Mouse (Mus musculus): ENCODE results near the gene 1700020N01Rik. TPM values are rescaled to one million over a fixed set of nuclear protein-coding genes. Genes with fewer than 3 reads are reported as not detected.

1700020N01Rik gene
- not detected in 2 replicates for polyA plus RNA-seq (2015; fragmentation: Nextera tagmentation; extraction: Ambion mirVana)

GRCm38 (mm10) chr10:21592896-21593380 is at the start of gene 1700020N01Rik:
1700020N01Rik (plus strand) TSS chr10:21593145.
- Histone ChIP-seq H3K4me1 (ENCODE audit: control insufficient read depth, insufficient read depth, low read length) (no peaks in the 10 kb centered on the region), H3K27me3 (ENCODE audit: control insufficient read depth, insufficient read depth, low read depth, low read length) (no peaks in the 10 kb centered on the region), H3K36me3 (ENCODE audit: control insufficient read depth, insufficient read depth, low read length) (no peaks in the 10 kb centered on the region), H3K9ac (ENCODE audit: low read depth, low read length) (no peak within 1 kb of the TSS), H3K4me2 (ENCODE audit: low read length) (no peak within 1 kb of the TSS), H3K9me3 (replicated peaks; ENCODE audit: control insufficient read depth, low read length, poor library complexity, severe bottlenecking) (no peaks in the 10 kb centered on the region), H3K27ac (ENCODE audit: low read length) (no peak within 1 kb of the TSS), H3K4me3 (ENCODE audit: low read depth, low read length) (no peak within 1 kb of the TSS)
- ATAC-seq, result no peak
- WGBS, result 95% methylated on average over 22 of the region's 22 CpGs

DNA sequence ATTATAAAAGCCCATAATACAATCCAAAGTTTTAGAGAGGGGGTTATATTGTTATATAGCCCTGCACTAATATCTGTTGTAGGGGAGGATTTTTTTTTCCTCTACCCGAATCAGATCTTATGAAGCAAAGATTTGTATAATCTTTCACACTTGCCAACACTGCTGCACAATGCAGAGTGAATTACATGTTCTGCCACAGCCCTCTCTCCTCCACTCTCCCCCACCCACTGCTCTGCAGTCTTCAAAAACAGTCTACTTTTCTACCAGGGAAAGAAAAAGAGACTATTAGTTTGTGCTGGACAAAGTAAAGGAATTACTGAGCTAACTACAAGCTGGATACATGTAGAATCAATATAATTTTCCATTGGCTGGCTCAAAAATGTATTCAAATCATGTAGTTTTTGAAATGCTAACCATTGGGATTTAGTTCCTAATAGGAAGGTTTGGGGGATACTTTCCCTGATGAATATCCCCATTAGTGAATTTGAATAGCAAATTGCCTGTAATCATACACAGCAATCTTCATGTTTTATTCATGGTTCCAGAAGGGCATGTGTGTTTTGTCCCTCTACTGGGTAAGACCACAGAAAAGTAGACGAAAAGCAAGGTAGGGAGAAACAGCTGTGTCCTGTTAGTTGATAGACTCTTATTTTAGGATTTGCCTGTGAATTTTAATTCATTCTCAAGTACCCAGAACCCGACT is 49.2 kb upstream of the 1700020N01Rik start:
- Histone ChIP-seq H3K9ac (ENCODE audit: low read depth, low read length) (no peak overlapping the region), H3K36me3 (ENCODE audit: control insufficient read depth, insufficient read depth, low read length) (no peaks in the 10 kb centered on the region), H3K4me3 (ENCODE audit: low read depth, low read length) (no peak overlapping the region), H3K27ac (ENCODE audit: low read length) (no peak overlapping the region), H3K4me1 (ENCODE audit: control insufficient read depth, insufficient read depth, low read length) (peaks cover 2% of the 10 kb centered on the region; the same call in 1 of the 2 replicates), H3K27me3 (ENCODE audit: control insufficient read depth, insufficient read depth, low read depth, low read length) (no peaks in the 10 kb centered on the region), H3K9me3 (replicated peaks; ENCODE audit: control insufficient read depth, low read length, poor library complexity, severe bottlenecking) (no peaks in the 10 kb centered on the region), H3K4me2 (ENCODE audit: low read length) (no peak overlapping the region)
- 46% methylated on average over 3 of the region's 3 CpGs for WGBS
- ATAC-seq, result no peak

DNA sequence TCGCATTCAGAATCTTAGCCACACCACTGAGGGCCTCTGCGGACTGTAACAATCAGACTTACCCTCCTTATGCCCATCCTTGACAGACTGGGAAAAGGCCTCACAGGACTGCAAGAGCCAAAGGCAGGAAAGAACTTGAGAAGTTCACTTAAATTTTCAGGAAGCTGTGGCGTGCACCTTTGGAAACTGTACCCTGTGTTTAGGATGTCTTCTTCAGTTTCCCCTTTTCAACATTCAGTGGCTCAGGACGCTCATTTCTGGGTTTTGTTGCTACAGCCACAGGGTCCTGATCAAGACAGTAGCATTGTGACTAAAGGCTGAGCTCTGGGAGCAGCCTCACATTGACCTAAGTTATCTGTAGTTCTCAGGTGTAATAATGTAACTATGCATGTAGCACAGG is 48.2 kb upstream of the 1700020N01Rik start:
- ATAC-seq, result no peak
- WGBS, result 94% methylated on average over 4 of the region's 4 CpGs
- peaks cover 2% of the 10 kb centered on the region; the same call in 1 of the 2 replicates for H3K4me1 ChIP-seq (ENCODE audit: control insufficient read depth, insufficient read depth, low read length)
- H3K4me3 ChIP-seq (ENCODE audit: low read depth, low read length), result no peak overlapping the region
- H3K9me3 ChIP-seq (replicated peaks; ENCODE audit: control insufficient read depth, low read length, poor library complexity, severe bottlenecking), result no peaks in the 10 kb centered on the region
- H3K27ac ChIP-seq (ENCODE audit: low read length), result no peak overlapping the region
- no peaks in the 10 kb centered on the region for H3K36me3 ChIP-seq (ENCODE audit: control insufficient read depth, insufficient read depth, low read length)
- H3K4me2 ChIP-seq (ENCODE audit: low read length), result no peak overlapping the region
- H3K9ac ChIP-seq (ENCODE audit: low read depth, low read length), result no peak overlapping the region
- H3K27me3 ChIP-seq (ENCODE audit: control insufficient read depth, insufficient read depth, low read depth, low read length), result no peaks in the 10 kb centered on the region

DNA sequence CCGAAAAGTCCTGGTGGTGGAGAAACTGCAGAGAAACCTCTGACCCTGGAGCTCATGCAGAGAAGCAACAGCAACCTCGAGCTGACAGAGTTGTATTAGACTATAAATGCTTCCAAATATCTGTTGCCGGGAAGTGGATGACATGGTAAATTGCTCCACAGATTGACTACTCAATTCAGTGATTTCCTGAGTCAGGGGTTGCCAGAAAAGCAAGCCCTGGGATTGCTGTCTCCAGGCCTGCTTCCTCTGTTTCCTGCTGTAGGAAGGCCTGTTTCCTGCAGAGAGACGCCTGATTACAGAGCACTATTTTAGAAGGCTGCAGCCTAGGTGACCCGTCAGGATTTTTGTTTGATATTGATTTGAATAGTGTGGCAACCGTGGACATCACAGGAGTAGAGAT is 47.5 kb upstream of the 1700020N01Rik start:
- Histone ChIP-seq H3K9ac (ENCODE audit: low read depth, low read length) (no peak overlapping the region), H3K9me3 (replicated peaks; ENCODE audit: control insufficient read depth, low read length, poor library complexity, severe bottlenecking) (no peaks in the 10 kb centered on the region), H3K27ac (ENCODE audit: low read length) (no peak overlapping the region), H3K27me3 (ENCODE audit: control insufficient read depth, insufficient read depth, low read depth, low read length) (no peaks in the 10 kb centered on the region), H3K4me2 (ENCODE audit: low read length) (no peak overlapping the region), H3K4me1 (ENCODE audit: control insufficient read depth, insufficient read depth, low read length) (peaks cover 2% of the 10 kb centered on the region; the same call in 1 of the 2 replicates), H3K4me3 (ENCODE audit: low read depth, low read length) (no peak overlapping the region), H3K36me3 (ENCODE audit: control insufficient read depth, insufficient read depth, low read length) (no peaks in the 10 kb centered on the region)
- 38% methylated on average over 6 of the region's 6 CpGs for WGBS
- no peak for ATAC-seq

- ATAC-seq, result no peak
- Histone ChIP-seq H3K27me3 (ENCODE audit: control insufficient read depth, insufficient read depth, low read depth, low read length) (no peaks in the 10 kb centered on the region), H3K4me1 (ENCODE audit: control insufficient read depth, insufficient read depth, low read length) (peaks cover 2% of the 10 kb centered on the region; the same call in 1 of the 2 replicates), H3K9ac (ENCODE audit: low read depth, low read length) (no peak overlapping the region), H3K9me3 (replicated peaks; ENCODE audit: control insufficient read depth, low read length, poor library complexity, severe bottlenecking) (no peaks in the 10 kb centered on the region), H3K27ac (ENCODE audit: low read length) (no peak overlapping the region), H3K36me3 (ENCODE audit: control insufficient read depth, insufficient read depth, low read length) (no peaks in the 10 kb centered on the region), H3K4me2 (ENCODE audit: low read length) (no peak overlapping the region), H3K4me3 (ENCODE audit: low read depth, low read length) (no peak overlapping the region)
- 77% methylated on average over 9 of the region's 9 CpGs for WGBS
These were observed 44.0 kb upstream of the 1700020N01Rik start for GRCm38 (mm10) chr10:21548871-21549505.

GRCm38 (mm10) chr10:21552967-21553682 is 39.8 kb upstream of the 1700020N01Rik start:
- WGBS, result 87% methylated on average over 8 of the region's 8 CpGs
- ATAC-seq, result no peak
- H3K4me3 ChIP-seq (ENCODE audit: low read depth, low read length), result no peak overlapping the region
- H3K36me3 ChIP-seq (ENCODE audit: control insufficient read depth, insufficient read depth, low read length), result no peaks in the 10 kb centered on the region
- no peak overlapping the region for H3K9ac ChIP-seq (ENCODE audit: low read depth, low read length)
- no peaks in the 10 kb centered on the region for H3K27me3 ChIP-seq (ENCODE audit: control insufficient read depth, insufficient read depth, low read depth, low read length)
- no peak overlapping the region for H3K27ac ChIP-seq (ENCODE audit: low read length)
- H3K4me2 ChIP-seq (ENCODE audit: low read length), result no peak overlapping the region
- peaks cover 2% of the 10 kb centered on the region; the same call in 1 of the 2 replicates for H3K4me1 ChIP-seq (ENCODE audit: control insufficient read depth, insufficient read depth, low read length)
- no peaks in the 10 kb centered on the region for H3K9me3 ChIP-seq (replicated peaks; ENCODE audit: control insufficient read depth, low read length, poor library complexity, severe bottlenecking)

DNA sequence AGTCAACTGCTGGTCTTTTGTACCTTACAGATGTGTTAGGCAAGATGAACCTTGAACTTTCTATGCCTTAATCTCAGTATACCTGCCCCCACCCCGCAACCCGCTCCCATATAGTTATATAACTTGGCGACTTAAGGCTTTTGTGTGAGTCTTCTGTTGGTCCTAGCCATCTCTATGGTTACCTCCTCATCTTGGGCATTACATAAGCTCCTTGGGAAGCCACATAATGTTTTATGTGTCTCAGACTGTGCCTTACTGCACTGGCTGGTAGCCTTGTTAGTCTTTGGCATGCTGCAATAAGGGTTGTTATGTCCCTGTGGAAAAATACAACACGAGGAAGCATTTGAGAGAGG is 39.3 kb upstream of the 1700020N01Rik start:
- Histone ChIP-seq H3K9ac (ENCODE audit: low read depth, low read length) (no peak overlapping the region), H3K27me3 (ENCODE audit: control insufficient read depth, insufficient read depth, low read depth, low read length) (no peaks in the 10 kb centered on the region), H3K9me3 (replicated peaks; ENCODE audit: control insufficient read depth, low read length, poor library complexity, severe bottlenecking) (no peaks in the 10 kb centered on the region), H3K4me3 (ENCODE audit: low read depth, low read length) (no peak overlapping the region), H3K4me2 (ENCODE audit: low read length) (no peak overlapping the region), H3K27ac (ENCODE audit: low read length) (no peak overlapping the region), H3K4me1 (ENCODE audit: control insufficient read depth, insufficient read depth, low read length) (no peaks in the 10 kb centered on the region; the same call in 1 of the 2 replicates), H3K36me3 (ENCODE audit: control insufficient read depth, insufficient read depth, low read length) (no peaks in the 10 kb centered on the region)
- WGBS, result 96% methylated on average over 4 of the region's 4 CpGs
- ATAC-seq, result no peak

DNA sequence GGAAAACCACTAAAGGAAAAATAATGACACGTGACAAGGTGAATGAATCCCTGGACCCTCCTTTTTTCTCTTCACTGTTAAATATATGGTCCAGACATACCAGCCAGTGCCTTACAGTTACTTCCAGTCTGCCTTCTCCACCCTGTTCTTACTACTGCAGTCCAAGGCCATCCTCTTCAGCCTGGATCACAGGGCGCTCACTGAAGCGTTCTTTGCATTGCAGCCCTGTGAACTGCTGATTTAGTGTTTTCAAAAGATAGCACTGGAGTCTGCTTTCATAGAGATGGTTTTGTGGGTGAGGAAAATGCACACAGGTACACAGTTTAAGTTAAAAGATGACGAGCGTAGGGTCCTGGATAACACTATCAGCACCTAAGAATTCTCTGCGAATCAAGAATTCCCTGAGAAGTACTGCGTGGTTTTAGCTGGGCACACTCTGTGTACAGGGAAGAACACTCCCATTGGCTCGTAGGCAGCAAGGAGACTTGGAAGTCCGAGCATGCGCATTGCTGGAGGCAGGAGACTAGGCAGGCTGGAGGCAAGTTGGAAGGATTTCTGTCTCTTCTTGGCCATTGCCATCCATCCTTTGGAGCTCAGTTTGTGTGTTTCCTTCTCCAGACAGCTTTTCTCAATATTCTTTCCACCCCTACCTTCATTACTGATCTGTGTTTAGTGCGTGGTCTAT is 37.9 kb upstream of the 1700020N01Rik start:
- no peak overlapping the region for H3K27ac ChIP-seq (ENCODE audit: low read length)
- H3K9me3 ChIP-seq (replicated peaks; ENCODE audit: control insufficient read depth, low read length, poor library complexity, severe bottlenecking), result no peaks in the 10 kb centered on the region
- H3K27me3 ChIP-seq (ENCODE audit: control insufficient read depth, insufficient read depth, low read depth, low read length), result no peaks in the 10 kb centered on the region
- no peaks in the 10 kb centered on the region; the same call in 1 of the 2 replicates for H3K4me1 ChIP-seq (ENCODE audit: control insufficient read depth, insufficient read depth, low read length)
- H3K9ac ChIP-seq (ENCODE audit: low read depth, low read length), result no peak overlapping the region
- no peaks in the 10 kb centered on the region for H3K36me3 ChIP-seq (ENCODE audit: control insufficient read depth, insufficient read depth, low read length)
- no peak overlapping the region for H3K4me3 ChIP-seq (ENCODE audit: low read depth, low read length)
- no peak for ATAC-seq
- WGBS, result 78% methylated on average over 11 of the region's 11 CpGs
- no peak overlapping the region for H3K4me2 ChIP-seq (ENCODE audit: low read length)
